Mouse (Mus musculus): Measurements from ENCODE around the gene Dcun1d2. TPM values are rescaled to one million over a fixed set of nuclear protein-coding genes. Genes with fewer than 3 reads are reported as not detected.

Gene Dcun1d2
- polyA plus RNA-seq, 1 experiment from 2014 or later, result 30.9 TPM

GRCm38 (mm10) chr8:13206290-13206689 is 81.6 kb downstream of the Dcun1d2 start:
- Histone ChIP-seq H3K27ac (replicated peaks in 1 of 2; ENCODE audit: control insufficient read depth in 1 of 2, insufficient read depth in 1 of 2, low read depth in 2 of 2, low read length in 2 of 2) (no peak overlapping the region), H3K4me2 (ENCODE audit: low read length) (no peak overlapping the region), H3K27me3 (ENCODE audit: control insufficient read depth, insufficient read depth, low read length) (peaks cover 5% of the 10 kb centered on the region; the same call in 1 of the 2 replicates), H3K36me3 (ENCODE audit: control insufficient read depth, insufficient read depth, low read length) (no peaks in the 10 kb centered on the region), H3K4me3 (ENCODE audit: control insufficient read depth in 1 of 2, insufficient read depth in 1 of 2, low read depth in 1 of 2, low read length in 2 of 2) (no peak overlapping the region), H3K9me3 (ENCODE audit: control insufficient read depth, low read length) (no peaks in the 10 kb centered on the region), H3K4me1 (ENCODE audit: control insufficient read depth in 2 of 2, insufficient read depth in 2 of 2, low read length in 2 of 2) (peaks cover 22 to 31% of the 10 kb centered on the region in 2 experiments), H3K9ac (ENCODE audit: low read length) (no peak overlapping the region)
- ATAC-seq (ENCODE audit: insufficient number of reproducible peaks, insufficient read depth, low FRiP score, low read depth), result no peak
- 50% methylated on average over 5 of the region's 5 CpGs for WGBS

Other genes with a start within 250 kb of the Dcun1d2 start
- 0.28 and 0.54 TPM in 2 replicates for gene Proz, start 227.2 kb downstream of the Dcun1d2 start, polyA plus RNA-seq (2014; fragmentation: Nextera tagmentation; extraction: Ambion mirVana)
- 22.5 and 23.2 TPM in 2 replicates for gene Pcid2, start 182.7 kb downstream of the Dcun1d2 start, polyA plus RNA-seq (2014; fragmentation: Nextera tagmentation; extraction: Ambion mirVana)
- gene Cul4a, start 182.5 kb downstream of the Dcun1d2 start, polyA plus RNA-seq (2014; fragmentation: Nextera tagmentation; extraction: Ambion mirVana), result 109 and 114 TPM in 2 replicates
- 355 and 361 TPM in 2 replicates for gene Lamp1, start 129.0 kb downstream of the Dcun1d2 start, polyA plus RNA-seq (2014; fragmentation: Nextera tagmentation; extraction: Ambion mirVana)
- gene Grtp1, start 87.5 kb downstream of the Dcun1d2 start, polyA plus RNA-seq (2014; fragmentation: Nextera tagmentation; extraction: Ambion mirVana), result 19.6 and 21.3 TPM in 2 replicates
- gene Adprhl1, start 34.0 kb downstream of the Dcun1d2 start, polyA plus RNA-seq (2014; fragmentation: Nextera tagmentation; extraction: Ambion mirVana), result 225 and 239 TPM in 2 replicates
- gene Tmco3, start 59 bp upstream of the Dcun1d2 start, polyA plus RNA-seq (2014; fragmentation: Nextera tagmentation; extraction: Ambion mirVana), result 37.2 and 39.6 TPM in 2 replicates
- 79.0 and 82.2 TPM in 2 replicates for gene Tfdp1, start 50.6 kb upstream of the Dcun1d2 start, polyA plus RNA-seq (2014; fragmentation: Nextera tagmentation; extraction: Ambion mirVana)
- not detected in 2 replicates for gene Atp4b, start 108.7 kb upstream of the Dcun1d2 start, polyA plus RNA-seq (2014; fragmentation: Nextera tagmentation; extraction: Ambion mirVana)
- not detected in 2 replicates for gene Grk1, start 117.0 kb upstream of the Dcun1d2 start, polyA plus RNA-seq (2014; fragmentation: Nextera tagmentation; extraction: Ambion mirVana)
- 0.97 and 1.6 TPM in 2 replicates for gene Tmem255b, start 147.1 kb upstream of the Dcun1d2 start, polyA plus RNA-seq (2014; fragmentation: Nextera tagmentation; extraction: Ambion mirVana)
- 123 and 151 TPM in 2 replicates for gene Gas6, start 206.4 kb upstream of the Dcun1d2 start, polyA plus RNA-seq (2014; fragmentation: Nextera tagmentation; extraction: Ambion mirVana)